Mouse (Mus musculus) spleen, adult 2 months (tissue): Measurements from ENCODE around the gene Scn4a.

Experiments used
- CTCF ChIP-seq: fragments of 200-500 bp; IDR thresholded peaks from 2 replicates; pipeline ENCODE4 v1.5.1; 2011; ENCODE audit warnings: mild to moderate bottlenecking, inconsistent platforms; ENCODE audit not compliant: insufficient read depth, insufficient read length, insufficient replicate concordance; ENCODE audit errors: extremely low read depth
- POLR2A ChIP-seq: fragments of 200-500 bp; IDR thresholded peaks from 2 replicates; pipeline ENCODE4 v1.6.1; 2011; ENCODE audit warnings: low read depth, low read length, inconsistent platforms

DNA sequence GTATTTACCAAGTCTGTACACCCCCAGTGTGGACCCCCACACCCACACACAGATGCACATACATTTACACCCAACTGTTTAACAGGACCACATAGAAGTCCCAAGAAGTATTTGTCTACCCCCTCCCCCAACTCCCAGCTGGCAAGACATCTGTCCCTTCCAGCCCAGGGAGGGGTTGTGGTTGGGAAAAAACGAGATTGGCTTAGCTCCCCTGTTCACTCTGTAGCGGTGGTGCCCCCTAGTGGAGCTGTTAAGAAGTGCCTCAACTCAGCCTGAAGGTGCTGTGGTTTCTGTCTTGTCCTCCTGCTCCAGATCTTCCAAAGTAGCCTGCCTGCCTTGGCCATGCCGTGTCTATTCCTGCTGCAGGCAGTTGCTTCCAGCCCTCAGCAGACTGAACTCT, 13.2 kb upstream of the Scn4a start:
- no peak for TF ChIP-seq POLR2A
- peak; percentile 84; the same call in 1 of the 2 replicates for TF ChIP-seq CTCF
